Mouse (Mus musculus) thymus, adult 2 months (tissue): ENCODE data around the gene Fntb.

Source experiments
- CTCF ChIP-seq: fragments of 200-500 bp; IDR thresholded peaks from 2 replicates; pipeline ENCODE4 v1.5.1; 2012; ENCODE audit warnings: mild to moderate bottlenecking, control low read depth, low read length, moderate library complexity, borderline replicate concordance; ENCODE audit not compliant: control insufficient read depth, poor library complexity, insufficient read depth; ENCODE audit errors: extremely low read depth
- POLR2A ChIP-seq: fragments of 200-500 bp; IDR thresholded peaks from 2 replicates; pipeline ENCODE4 v1.6.1; 2012; ENCODE audit warnings: mild to moderate bottlenecking, low read length, control low read depth, moderate library complexity; ENCODE audit not compliant: control insufficient read depth, poor library complexity, insufficient read depth; ENCODE audit errors: extremely low read depth

DNA sequence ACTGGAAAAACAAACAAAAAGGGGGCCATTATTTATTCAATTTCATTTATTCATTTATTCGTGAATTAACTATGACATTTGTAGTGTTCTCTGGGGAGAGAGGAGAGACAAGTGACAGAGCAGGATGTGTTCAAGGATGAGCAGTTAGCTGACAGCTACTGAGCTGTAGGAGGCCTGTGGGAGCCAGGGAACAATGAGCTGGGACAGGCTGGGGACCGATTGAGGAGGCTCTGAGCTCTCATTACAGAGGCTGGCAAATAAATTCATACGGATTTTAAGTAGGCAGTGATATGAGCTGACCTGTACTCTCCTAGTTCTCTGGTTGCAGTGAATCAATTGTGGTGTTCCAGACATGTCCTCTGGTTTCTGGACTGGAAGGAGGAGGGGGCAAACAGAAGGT, 125.8 kb downstream of the Fntb start:
- TF ChIP-seq POLR2A (no peak), CTCF (no peak)
